Mouse (Mus musculus): ENCODE results near the gene Gadd45gip1. TPM values are rescaled to one million over a fixed set of nuclear protein-coding genes. Genes with fewer than 3 reads are reported as not detected.
A peak's percentile ranks its signal among the peaks of the same experiment; 100 is the strongest.
"Not testable (repeated sequence)": the region's sequence is repeated elsewhere in the genome, so short reads cannot be mapped to it uniquely, and the experiment has no call there.

The Gadd45gip1 gene
- total and polyA plus RNA-seq, 2 experiments from 2014 or later, result 27.5 to 42.9 TPM

- H3K4me2 ChIP-seq (ENCODE audit: low read depth, low read length, poor library complexity, severe bottlenecking), result no peak overlapping the region
Measured at GRCm38 (mm10) chr8:84815547-84815946, 15.8 kb upstream of the Gadd45gip1 start.

GRCm38 (mm10) chr8:84816117-84816516, 15.2 kb upstream of the Gadd45gip1 start:
- Histone ChIP-seq H3K9me3 (ENCODE audit: low read length) (no peaks in the 10 kb centered on the region), H3K4me1 (ENCODE audit: insufficient read depth, low read length) (no peaks in the 10 kb centered on the region), H3K4me2 (ENCODE audit: low read depth, low read length, poor library complexity, severe bottlenecking) (no peak overlapping the region), H3K27me3 (ENCODE audit: insufficient read depth, low read length) (no peaks in the 10 kb centered on the region), H3K27ac (ENCODE audit: low read depth, low read length) (no peak overlapping the region), H3K4me3 (ENCODE audit: low read depth, low read length) (no peak overlapping the region), H3K36me3 (ENCODE audit: insufficient read depth, low read length) (no peaks in the 10 kb centered on the region), H3K9ac (replicated peaks; ENCODE audit: low read length, poor library complexity, severe bottlenecking) (no peak overlapping the region)
- ATAC-seq (ENCODE audit: low FRiP score) (no peak), DNase-seq (ENCODE audit: low spot score) (no peak)
- no peak for TF ChIP-seq CTCF (IDR thresholded peaks at IDR 0.05)
- WGBS, result 82% methylated on average over 17 of the region's 17 CpGs

More at GRCm38 (mm10) chr8:84815547-84815946, 15.8 kb upstream of the Gadd45gip1 start:
- no peak overlapping the region for H3K27ac ChIP-seq (ENCODE audit: low read depth, low read length)
- H3K27me3 ChIP-seq (ENCODE audit: insufficient read depth, low read length), result no peaks in the 10 kb centered on the region
- H3K9me3 ChIP-seq (ENCODE audit: low read length), result no peaks in the 10 kb centered on the region
- no peaks in the 10 kb centered on the region for H3K4me1 ChIP-seq (ENCODE audit: insufficient read depth, low read length)
- no peaks in the 10 kb centered on the region for H3K36me3 ChIP-seq (ENCODE audit: insufficient read depth, low read length)
- DNase-seq (ENCODE audit: low spot score) (peak; percentile 86), ATAC-seq (ENCODE audit: low FRiP score) (peak; percentile 56)
- peak; percentile 94 for TF ChIP-seq CTCF (IDR thresholded peaks at IDR 0.05)
- no peak overlapping the region for H3K4me3 ChIP-seq (ENCODE audit: low read depth, low read length)
- no peak overlapping the region for H3K9ac ChIP-seq (replicated peaks; ENCODE audit: low read length, poor library complexity, severe bottlenecking)
- WGBS, result 15% methylated on average over 9 of the region's 9 CpGs

DNA sequence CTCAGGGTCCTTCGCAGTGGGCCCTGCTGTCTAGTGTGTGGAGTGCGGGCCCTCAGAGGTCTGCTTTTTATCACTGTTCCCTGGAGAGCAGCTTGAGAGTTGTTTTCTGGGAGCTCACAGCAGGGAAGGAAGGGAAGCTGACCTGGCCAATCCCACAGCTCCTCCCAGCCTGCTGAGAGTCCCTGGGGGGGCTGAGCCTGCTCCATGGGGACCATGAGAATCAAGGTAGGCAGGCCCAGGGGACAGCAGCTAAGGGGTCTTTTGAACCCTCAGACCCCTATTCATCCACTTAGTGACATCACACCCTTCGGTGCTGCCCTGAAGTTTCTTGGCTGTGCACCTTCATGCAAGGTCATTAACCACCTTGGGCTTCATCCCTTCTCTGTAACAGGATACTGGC, 8.6 kb upstream of the Gadd45gip1 start, which contains the start of gene Dand5:
Gene Dand5, minus strand, starts transcription at position 101 of the 400 bp plus-strand sequence.
- no peaks in the 10 kb centered on the region for H3K4me1 ChIP-seq (ENCODE audit: insufficient read depth, low read length)
- WGBS, result 37% methylated on average over 3 of the region's 3 CpGs
- H3K36me3 ChIP-seq (ENCODE audit: insufficient read depth, low read length), result no peaks in the 10 kb centered on the region
- no peaks in the 10 kb centered on the region for H3K27me3 ChIP-seq (ENCODE audit: insufficient read depth, low read length)
- H3K9ac ChIP-seq (replicated peaks; ENCODE audit: low read length, poor library complexity, severe bottlenecking), result no peak within 1 kb of the TSS
- no peak for TF ChIP-seq CTCF (IDR thresholded peaks at IDR 0.05)
- DNase-seq (ENCODE audit: low spot score), result no peak
- no peak within 1 kb of the TSS for H3K27ac ChIP-seq (ENCODE audit: low read depth, low read length)
- H3K9me3 ChIP-seq (ENCODE audit: low read length), result no peaks in the 10 kb centered on the region
- ATAC-seq (ENCODE audit: low FRiP score), result no peak
- H3K4me3 ChIP-seq (ENCODE audit: low read depth, low read length), result peak within 1 kb of the TSS; percentile 17; the same call in 1 of the 2 replicates
- peak within 1 kb of the TSS; percentile 38 for H3K4me2 ChIP-seq (ENCODE audit: low read depth, low read length, poor library complexity, severe bottlenecking)

DNA sequence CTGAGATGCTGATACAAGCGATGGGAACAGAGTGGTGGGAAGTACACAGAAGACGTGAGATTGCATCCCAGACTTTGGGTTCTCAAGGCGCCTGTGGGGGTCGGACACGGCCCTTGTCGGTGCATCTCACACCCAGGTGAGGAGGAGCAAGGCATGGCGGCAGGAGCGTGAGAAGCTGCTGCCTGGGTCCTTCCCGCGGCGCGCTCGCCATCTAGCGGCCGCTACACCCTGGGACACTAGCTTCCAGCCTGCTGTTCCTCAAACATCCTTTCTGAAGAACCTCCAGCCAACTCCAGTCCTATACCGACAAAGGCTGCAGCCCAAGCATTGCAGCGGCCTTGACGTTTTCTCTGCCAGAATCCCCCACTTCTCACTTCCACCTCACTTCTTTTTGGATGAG, 7.7 kb upstream of the Gadd45gip1 start:
- DNase-seq (ENCODE audit: low spot score), result peak; percentile 87
- H3K36me3 ChIP-seq (ENCODE audit: insufficient read depth, low read length), result no peaks in the 10 kb centered on the region
- H3K4me1 ChIP-seq (ENCODE audit: insufficient read depth, low read length), result no peaks in the 10 kb centered on the region
- H3K4me3 ChIP-seq (ENCODE audit: low read depth, low read length), result peak overlapping the region; percentile 17; the same call in 1 of the 2 replicates
- H3K27me3 ChIP-seq (ENCODE audit: insufficient read depth, low read length), result no peaks in the 10 kb centered on the region
- no peak overlapping the region for H3K27ac ChIP-seq (ENCODE audit: low read depth, low read length)
- H3K9ac ChIP-seq (replicated peaks; ENCODE audit: low read length, poor library complexity, severe bottlenecking), result no peak overlapping the region
- peak overlapping the region; percentile 38 for H3K4me2 ChIP-seq (ENCODE audit: low read depth, low read length, poor library complexity, severe bottlenecking)
- peak; percentile 80 for ATAC-seq (ENCODE audit: low FRiP score)
- peak; percentile 92 for TF ChIP-seq CTCF (IDR thresholded peaks at IDR 0.05)
- H3K9me3 ChIP-seq (ENCODE audit: low read length), result no peaks in the 10 kb centered on the region
- WGBS, result under 1% methylated on average over 18 of the region's 18 CpGs

DNA sequence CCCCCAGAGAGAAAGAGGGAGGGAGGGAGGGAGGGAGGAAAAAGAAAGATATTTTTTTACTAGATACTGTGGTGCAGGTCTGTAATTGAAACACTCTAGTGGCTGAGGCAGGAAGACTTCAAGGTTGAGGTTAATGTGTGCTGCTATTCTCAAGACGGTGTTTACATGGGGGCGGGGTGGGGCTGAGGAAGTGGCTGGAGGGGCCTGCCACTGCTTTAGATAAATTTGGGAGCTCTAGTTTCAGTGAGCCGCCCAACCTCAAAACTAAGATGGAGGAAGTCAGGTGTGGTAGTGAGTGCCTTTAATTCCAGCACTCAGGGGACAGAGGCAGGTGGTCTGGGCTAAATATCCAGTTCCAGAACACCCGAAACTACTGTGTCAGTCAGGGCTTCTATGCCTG, 5.7 kb upstream of the Gadd45gip1 start:
- H3K4me1 ChIP-seq (ENCODE audit: insufficient read depth, low read length), result no peaks in the 10 kb centered on the region
- DNase-seq (ENCODE audit: low spot score) (no peak), ATAC-seq (ENCODE audit: low FRiP score) (no peak)
- no peaks in the 10 kb centered on the region for H3K9me3 ChIP-seq (ENCODE audit: low read length)
- H3K27ac ChIP-seq (ENCODE audit: low read depth, low read length), result no peak overlapping the region
- no peak overlapping the region for H3K9ac ChIP-seq (replicated peaks; ENCODE audit: low read length, poor library complexity, severe bottlenecking)
- H3K27me3 ChIP-seq (ENCODE audit: insufficient read depth, low read length), result no peaks in the 10 kb centered on the region
- no peak for TF ChIP-seq CTCF (IDR thresholded peaks at IDR 0.05)
- H3K36me3 ChIP-seq (ENCODE audit: insufficient read depth, low read length), result no peaks in the 10 kb centered on the region
- 73% methylated on average over 4 of the region's 4 CpGs for WGBS
- H3K4me2 ChIP-seq (ENCODE audit: low read depth, low read length, poor library complexity, severe bottlenecking), result no peak overlapping the region
- no peak overlapping the region for H3K4me3 ChIP-seq (ENCODE audit: low read depth, low read length)

GRCm38 (mm10) chr8:84826518-84826917, 4.8 kb upstream of the Gadd45gip1 start:
- WGBS, result 100% methylated on average over 1 of the region's 2 CpGs
- H3K27me3 ChIP-seq (ENCODE audit: insufficient read depth, low read length); H3K4me3 ChIP-seq (ENCODE audit: low read depth, low read length); DNase-seq (ENCODE audit: low spot score); H3K27ac ChIP-seq (ENCODE audit: low read depth, low read length); H3K36me3 ChIP-seq (ENCODE audit: insufficient read depth, low read length); H3K9ac ChIP-seq (replicated peaks; ENCODE audit: low read length, poor library complexity, severe bottlenecking); ATAC-seq (ENCODE audit: low FRiP score); H3K4me2 ChIP-seq (ENCODE audit: low read depth, low read length, poor library complexity, severe bottlenecking); H3K4me1 ChIP-seq (ENCODE audit: insufficient read depth, low read length); H3K9me3 ChIP-seq (ENCODE audit: low read length): not testable (repeated sequence)

Data from midbrain, postnatal 0 days (tissue).